Mouse (Mus musculus) frontal cortex, adult 2 months (tissue): Measurements from ENCODE around the gene Dlx3. TPM values are rescaled to one million over a fixed set of nuclear protein-coding genes. Genes with fewer than 3 reads are reported as not detected.

ENCODE experiments used
- DNase-seq, 2 experiments: peaks; one replicate each; pipeline ENCODE4 v3.0.0; 2022; ENCODE audit warnings: low spot score in 1 of 2; ENCODE audit errors: extremely low spot score in 1 of 2
- polyA plus RNA-seq: library from polyadenylated mRNA; depleted of rRNA; stranded (reverse); fragments of >200 nt; gene quantifications from 2 replicates; pipeline ENCODE4 v1.2.3, GENCODE M21; 2012

Gene Dlx3
- polyA plus RNA-seq, 1 experiment: not detected

DNA sequence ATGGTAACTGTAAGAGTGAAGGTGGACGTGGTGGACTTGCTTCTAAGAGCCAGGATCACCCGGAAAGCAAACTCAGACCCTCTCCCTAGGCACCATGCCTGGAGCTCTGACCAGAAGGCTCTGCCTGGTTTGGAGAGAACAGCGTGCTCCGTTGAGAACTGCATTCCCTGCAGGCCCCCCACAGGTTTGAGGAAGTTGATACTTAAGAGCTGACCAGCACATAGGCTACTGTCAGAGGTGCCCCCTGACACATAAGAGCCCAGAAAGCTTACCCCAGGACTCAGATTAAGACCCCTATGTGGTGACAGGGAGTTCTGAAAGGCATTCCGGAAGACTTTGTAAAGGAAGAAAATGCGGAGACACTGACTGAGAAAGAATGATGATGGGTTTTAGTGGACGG lies 31.6 kb upstream of the Dlx3 start:
- DNase-seq: no peak

DNA sequence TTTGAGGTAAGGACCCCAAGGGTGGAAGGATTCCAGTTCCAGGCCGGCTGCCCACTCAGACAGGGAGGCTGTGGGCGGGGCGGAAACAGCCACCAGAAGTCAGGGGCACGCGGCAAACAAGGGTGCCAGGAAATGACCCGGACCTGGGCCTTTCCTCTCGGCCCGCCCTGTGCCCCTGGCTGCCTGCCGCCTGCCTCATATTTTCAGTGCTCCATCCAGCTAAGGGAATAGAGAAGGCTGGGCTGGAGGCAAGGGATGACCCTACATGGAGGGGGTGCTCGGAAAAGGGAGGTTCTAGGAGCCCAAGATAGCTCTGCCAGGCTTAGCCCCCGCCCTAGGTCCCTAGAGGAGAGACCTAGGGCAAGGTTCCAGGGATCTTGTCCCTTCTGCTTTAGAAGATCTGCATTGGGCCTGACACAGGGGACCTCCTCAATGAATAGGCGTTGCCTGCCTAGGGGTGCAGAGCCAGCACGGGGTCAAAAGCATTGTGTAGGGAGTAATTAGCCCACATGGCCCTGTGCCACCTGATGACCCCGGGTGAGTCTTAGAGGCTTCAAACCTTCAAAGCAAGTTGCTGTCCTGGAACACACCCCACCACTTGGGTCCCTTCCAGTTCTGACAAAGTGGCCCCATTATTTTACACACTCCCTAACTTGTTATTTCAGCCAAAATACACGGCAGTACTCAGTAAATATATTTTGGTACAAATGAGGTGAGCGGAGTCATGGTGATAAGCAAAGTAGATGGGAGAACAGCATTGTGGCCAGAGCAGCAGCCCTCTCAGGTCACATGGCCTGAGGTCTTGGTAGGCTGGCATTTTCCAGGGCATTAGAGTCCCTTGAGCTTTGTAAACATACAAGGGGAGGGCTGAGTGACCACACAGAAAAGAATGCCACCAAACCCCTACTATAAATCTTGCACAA lies 30.8 kb upstream of the Dlx3 start:
- DNase-seq: no peak

DNA sequence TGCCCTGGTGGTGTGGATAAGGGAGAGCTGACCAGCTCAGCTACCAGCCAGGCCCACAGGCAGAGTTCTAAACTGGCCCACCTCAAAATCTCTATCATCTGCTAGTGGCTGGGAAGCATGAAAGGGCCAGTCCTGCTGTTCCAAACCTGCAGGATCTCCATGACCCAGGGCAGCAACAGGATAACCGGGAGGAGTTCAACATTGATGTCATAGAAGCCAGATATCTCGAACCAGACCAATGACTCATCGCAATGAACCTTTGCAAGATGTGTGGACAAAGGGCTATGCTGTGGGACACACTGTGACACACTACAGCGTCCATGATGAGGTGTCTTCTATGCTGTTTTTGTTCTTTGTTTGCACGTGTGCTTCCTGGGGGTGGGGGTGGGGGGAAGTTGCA lies 26.8 kb upstream of the Dlx3 start:
- DNase-seq: no peak

DNA sequence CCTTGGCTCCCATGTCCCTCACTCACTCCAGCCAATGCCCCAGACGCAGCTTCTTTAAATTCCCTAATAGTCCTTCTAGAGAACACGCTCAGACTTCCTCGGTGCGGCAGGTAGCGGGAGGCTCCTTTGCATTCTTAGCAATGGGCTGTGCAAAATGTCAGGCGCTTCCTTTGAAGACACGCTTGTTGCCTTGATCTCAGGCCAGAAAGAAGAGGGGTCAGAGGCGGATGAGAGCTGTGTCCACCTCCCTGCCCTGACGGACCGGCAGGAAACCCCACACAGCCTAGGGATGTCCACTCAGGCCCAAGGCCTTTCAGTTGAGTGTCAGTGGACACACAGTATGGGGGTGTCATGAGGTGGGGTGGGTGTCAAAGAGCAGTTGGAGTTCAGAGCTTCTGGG lies 24.3 kb upstream of the Dlx3 start:
- DNase-seq: no peak

DNA sequence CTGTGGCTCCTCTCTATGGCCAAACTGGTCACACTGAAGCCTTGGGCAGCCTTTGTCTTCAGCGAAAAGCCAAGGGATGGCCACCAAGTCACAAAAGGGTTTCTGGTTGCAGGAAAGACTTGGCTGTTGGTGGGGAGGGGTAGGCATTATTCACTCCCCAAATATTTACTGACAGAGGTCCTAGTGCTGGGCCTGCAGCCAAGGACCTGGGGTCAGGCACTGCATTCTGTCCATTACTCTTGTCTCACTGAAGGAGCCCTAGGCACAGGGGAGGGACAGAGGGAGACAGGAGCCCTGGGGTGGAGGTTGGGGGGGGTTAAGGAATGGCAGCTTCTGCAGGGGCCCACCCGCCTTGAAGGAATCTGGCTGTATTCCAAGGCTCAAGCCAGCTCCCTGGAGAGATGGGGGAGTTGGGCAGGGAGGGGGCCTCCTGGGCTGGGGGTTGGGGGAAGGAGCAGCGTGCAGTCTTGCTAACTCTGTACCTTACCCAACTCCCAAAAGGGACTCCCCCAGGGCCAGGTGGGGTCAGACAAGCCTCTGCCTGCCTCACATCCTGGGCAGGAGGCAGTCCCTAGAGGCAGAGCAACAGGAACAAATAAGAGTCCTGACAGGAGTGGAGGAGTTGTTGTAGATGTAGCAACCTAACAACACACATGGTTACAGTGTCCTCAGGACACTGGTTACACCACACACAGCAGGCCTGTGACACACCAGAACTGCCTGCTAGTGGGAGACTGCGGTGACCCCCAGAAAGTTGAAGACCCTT lies 23.1 kb upstream of the Dlx3 start:
- no peak for DNase-seq

DNA sequence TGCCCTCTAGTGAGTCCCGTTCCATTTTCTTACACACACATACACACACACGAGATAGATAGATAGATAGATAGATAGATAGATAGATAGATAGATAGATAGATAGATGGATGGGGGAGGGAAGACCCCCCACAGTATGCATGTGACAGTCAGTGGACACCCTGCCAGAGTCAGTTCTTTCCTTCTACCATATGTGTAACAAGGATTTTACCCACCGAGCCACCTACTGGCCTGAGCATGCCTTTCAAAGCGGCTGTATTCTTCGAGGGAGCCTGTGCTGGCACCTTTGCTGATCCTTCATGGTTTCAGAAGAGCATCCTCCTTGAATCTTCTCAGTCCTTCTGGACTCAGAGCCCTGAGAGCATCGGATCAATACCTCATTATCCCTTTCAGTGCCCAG lies 22.0 kb upstream of the Dlx3 start:
- DNase-seq: no peak

DNA sequence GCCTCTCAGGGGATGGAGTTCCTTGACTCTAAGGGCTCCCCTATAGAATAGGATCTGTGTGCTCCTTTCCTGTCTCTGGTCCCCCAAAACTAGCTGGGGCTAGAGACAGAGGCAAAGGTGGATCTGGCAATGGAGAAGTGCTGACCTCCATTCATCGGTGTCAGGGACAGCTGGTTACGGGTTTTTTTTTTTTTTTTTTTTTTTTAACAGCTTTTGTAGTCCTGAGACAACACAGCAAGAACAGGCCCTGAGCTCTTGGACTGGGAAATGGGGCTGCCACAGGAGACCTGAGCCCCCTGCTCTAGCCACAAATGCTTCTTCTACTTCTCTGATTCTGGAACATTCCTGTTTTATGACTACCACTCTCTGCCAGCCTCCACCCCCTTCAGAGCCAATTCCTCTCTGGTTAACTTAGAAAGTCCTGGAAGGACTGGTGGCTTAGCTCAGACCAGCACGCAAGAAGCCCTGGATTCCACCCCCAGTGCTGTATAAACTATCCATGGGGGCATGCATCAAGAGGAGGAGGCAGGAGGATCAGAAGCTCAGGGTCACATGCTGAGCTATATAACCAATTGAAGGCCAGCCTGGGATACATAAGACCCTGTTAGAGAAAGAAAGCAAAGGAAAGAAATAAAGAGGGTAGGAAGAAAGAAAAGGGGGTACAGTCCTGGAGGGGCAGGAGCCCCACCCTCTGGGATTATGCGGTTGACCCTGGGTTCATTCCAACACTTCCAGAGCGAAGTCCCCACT lies 21.4 kb upstream of the Dlx3 start:
- no peak for DNase-seq

DNA sequence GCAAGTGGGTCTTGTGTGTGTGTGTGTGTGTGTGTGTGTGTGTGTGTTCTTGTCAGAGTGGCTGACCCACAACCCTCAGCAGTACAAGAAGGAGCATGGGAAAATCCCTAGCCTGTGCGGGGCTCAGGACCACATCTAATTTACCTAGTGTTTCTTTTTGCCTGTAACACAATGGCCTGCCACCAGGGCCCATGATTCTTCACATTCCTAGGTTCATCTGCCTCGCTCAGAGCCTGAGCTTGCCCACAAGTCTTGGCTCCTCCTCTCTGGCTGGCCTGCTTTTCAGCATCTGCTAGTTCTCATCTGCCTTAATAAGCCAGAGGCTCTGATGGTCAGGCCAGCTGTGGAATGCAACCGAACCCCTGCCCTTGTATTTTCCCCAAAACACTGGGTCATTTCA lies 19.5 kb upstream of the Dlx3 start:
- DNase-seq: no peak

DNA sequence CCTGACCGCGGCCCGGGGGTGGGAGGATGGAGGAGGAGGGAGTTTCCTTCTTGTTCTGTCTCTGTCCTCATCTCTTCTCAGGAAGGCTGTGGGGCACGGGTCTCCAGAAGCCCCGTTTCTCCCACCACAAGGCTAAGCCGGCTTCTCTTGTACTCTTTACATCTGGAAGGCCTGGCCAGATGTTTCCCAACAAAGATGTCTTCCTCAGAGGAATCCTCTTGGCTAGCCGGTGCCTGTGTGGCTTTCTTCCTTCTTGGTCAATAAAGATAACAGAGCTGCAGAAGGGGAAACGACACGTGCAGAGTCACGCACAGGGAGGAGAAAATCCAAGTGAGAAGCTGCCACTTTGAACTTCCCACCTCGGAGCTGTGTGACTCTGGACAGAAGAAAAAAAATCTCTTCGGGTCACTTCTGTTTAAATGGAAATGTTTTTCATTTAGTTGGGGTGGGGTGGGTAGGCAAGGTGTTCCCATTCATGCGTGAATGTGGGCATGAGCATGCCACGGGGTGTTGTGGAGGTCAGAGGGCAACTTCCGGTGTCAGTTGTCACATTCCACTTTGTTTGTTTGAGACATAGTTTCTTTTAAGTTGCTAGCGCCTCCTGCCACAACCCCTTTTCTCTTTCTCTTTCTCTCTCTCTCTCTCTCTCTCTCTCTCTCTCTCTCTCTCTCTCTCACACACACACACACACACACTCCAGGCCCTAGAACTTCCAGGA lies 18.7 kb upstream of the Dlx3 start:
- DNase-seq: no peak

DNA sequence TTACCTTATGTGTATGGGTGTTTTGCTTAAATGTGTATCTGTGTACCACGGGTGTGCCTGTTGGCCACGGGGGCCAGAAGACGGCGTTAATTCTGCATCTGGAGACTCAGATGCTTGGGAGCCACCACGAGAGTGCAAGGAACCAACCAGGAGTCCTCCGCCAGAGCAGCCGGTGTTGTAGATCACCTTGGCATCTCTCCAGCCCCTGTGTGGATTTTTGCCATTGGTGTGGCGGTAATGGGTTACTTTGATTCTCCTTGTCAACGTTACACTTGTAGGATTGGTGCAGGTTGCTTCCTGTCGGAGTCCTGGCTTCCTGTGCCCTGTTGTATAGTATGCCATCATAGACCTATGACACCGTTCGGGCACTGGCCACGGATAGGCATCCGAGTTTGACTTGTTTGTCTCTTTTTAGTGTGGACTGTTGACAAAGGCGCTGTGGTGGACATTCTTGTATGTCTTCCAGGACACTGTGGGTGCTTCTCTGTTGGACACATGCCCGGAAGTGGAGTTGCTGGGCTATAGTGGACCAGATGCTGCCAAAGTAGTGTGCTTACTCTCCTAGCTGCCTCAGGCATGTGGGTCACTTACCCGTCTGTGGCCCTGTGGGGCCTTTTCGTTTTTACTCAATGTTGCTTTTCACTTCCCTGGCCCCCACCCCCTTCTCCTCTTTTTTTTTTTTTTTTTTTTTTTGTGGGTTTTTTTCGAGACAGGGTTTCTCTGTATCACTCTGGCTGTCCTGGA lies 17.6 kb upstream of the Dlx3 start:
- no peak for DNase-seq

DNA sequence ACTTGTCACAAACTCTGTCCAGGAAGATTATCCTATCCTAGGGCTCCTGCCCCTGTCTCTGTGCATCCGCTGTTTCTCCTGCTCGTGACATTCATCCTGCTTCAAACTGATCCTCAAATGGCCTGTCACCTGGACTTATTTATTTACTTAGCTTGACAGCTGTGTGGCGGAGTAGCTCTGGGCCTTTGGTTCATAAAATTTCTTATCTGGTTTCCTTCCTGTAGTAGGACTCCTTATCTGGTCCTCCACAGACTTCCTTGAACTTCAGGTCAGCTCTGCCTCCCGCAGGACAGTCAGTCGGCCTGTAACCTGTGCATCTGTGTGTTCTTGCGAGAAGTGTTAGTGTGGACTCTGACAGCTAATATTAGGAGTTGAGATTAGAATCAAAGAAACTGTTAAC lies 15.7 kb upstream of the Dlx3 start:
- DNase-seq: no peak

DNA sequence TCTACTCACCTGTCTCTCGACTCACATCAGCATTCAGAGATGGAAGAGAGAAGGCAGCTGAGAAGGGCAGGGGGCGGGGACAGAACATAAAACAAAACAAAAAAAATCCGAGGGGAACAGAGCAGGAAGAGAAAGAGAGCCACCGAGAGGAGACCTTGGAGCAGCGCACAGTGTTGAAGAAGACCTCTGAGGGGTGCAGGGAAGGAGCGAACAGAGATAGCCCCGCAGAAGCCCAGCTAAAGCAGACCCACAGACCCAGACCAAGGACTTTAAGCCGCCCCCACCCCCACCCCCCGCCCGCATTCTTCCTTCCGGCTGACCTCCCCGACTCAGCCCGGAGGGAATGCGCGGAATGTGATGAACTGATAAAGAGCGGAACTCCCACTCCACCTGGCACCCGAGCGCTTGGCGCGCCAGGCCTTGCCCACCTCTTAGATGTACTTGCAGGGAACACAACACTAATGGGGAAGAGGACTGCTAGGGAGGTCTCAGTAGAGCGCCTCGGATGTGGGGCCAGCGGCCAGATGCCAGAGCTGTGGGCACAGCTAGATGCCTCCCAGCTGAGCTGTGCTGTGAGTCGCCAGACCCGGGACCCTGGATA lies 14.5 kb upstream of the Dlx3 start:
- DNase-seq: no peak

DNA sequence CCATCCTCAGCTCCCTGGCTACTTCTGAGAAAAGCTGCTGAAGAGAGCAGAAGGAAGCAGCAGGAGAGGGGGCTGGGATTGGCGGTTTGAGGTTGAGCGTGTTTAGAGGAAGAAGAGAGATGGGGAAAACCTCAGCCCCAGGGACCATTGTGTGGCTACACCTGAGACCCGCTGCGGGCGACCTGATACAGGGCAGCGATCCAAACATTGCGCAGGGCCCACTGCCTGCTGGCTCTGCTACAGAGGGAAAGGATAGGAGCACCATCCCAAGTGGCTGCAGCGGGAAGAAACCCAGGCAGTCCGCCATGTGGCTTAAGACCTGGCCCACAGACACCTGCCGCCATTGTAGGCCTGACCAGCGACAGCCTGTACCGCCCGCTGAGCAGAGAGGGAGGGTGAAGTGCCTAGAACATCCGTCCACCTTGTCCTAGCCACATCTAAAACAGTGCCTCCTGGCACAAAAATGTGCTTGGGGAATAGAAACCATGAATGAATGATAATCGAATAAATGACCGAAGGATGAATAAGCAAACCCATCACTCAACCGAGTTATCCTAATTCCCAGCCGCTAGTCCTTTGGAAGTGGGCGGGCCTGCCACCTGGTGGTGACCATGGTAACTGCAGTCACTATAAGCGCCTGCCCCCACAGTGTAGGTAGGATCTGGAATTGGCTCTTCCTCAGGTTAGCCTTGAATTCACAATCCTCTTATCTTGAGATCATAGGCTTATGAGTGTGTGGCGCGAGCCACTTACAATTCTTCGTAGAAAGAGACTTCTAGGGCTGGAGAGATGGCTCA lies 13.3 kb upstream of the Dlx3 start:
- peak; percentile 37 to 89 for DNase-seq

DNA sequence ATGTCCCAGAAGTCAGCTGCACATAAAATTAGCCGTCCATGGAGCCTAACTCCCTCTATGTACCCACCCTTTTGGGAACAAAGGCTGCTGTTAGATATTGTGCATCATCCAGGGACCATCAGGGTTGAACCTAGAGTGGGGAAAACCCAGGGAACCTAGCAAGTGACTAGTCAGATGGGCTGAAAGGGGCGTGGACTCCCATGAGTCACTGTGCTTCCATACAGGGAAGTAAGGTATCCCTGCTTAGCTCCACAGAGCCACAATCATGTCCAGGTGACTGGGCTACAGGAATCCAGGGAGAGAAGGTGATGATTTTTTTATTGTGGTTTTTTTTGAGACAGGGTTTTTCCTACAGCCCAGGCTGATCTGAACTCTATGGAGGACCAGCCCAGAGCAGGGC lies 10.9 kb upstream of the Dlx3 start:
- DNase-seq: no peak

DNA sequence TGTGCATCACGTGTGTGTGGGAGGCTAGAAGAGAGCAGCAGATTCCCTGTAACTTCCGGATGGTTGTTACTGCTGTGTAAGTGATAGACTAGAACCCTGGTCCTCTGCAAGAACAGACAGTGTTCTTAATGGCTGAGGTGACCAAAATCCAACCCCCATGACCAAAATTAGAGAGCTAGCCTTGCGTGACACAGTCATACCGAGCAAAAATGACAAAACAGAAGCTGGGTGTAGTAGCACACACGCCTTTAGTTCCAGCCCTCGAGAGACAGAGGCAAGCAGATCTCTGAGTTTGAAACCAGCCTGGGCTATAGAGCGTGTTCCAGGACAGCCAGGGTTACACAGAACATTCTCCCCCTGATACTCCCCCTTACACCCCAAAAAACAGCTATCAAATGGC lies 9.8 kb upstream of the Dlx3 start:
- DNase-seq: no peak

DNA sequence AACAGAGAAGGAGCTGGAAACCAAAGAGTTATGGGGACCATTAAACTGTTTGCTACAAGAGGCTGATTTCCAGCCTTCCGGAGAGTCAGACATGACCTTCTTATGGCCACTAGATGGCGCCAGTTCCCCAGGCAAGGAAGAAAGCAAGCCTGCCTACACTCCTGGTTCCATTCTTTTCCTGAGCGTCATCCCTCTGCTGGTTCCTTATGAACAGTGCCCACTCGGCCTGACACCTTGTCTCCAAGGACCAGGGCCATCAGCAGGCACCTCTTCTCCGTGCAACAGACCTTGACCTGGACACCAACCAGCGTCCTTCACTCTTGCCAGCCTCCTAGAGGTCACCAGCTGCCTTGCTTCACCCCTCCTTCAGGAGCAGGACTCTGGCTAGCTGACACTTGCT lies 2.9 kb upstream of the Dlx3 start:
- peak; percentile 47 to 86 for DNase-seq

DNA sequence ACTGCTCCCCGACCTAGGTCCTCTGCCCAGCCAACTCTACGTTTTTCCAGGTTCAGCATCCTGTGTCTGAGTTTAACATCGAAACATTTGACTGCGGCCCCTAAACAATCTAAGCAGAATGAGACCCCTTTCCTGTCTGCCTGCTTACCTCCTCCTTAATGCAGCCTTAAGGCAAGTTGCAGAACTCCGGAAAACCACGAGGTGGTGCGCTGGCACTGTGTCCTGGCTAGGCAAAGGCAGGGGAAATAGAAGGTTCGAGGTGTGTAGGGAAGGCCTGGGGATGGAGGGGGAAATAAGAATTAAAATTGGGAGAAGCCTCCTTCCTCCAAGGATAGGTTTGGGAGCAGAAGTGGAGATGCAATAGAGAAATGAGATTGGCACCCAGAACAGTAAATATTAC lies 1.4 kb upstream of the Dlx3 start:
- peak in 1 of 2 experiments; percentile 84 for DNase-seq

DNA sequence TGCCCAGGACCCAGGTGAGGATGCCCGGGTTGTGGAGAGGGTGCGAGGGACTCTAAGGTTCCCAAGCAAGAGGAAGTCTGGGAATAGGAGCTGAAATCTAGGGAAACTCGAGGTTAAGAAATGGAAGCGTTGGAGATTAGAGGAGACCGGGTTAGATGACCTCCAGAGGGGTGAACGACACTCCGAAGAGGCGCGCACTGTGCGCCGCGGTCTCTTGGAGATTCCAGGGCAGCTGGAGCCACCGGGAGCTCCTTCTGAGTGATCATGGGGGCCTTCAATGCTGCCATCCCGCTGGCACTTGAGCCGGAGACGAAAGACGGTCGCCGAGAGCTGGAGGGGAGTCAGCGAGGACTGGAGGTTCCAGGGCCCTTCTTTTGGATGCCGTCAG lies 708 bp downstream of the Dlx3 start:
- no peak for DNase-seq
